Mouse (Mus musculus) intestine, embryonic 16.5 days (tissue): Measurements from ENCODE around the gene Higd1a. TPM values are rescaled to one million over a fixed set of nuclear protein-coding genes. Genes with fewer than 3 reads are reported as not detected.

Experiments used
- ATAC-seq: fragments of 200-750 bp; cut with Nextera tagmentation; 2 replicates; pipeline ENCODE4 v1.8.0; 2017; ENCODE audit warnings: moderate TSS enrichment, moderate library complexity
- H3K27ac ChIP-seq: fragments of 300-500 bp; sonication (generic); 2 replicates; pipeline ENCODE4 v1.5.1; 2014; ENCODE audit warnings: mild to moderate bottlenecking, low read length
- H3K27me3 ChIP-seq: fragments of 300-500 bp; sonication (generic); replicated peaks from 2 replicates; pipeline ENCODE4 v1.6.1; 2014; ENCODE audit warnings: low read length, control low read depth, mixed read lengths; ENCODE audit not compliant: control insufficient read depth, insufficient read depth
- H3K36me3 ChIP-seq: fragments of 300-500 bp; sonication (generic); 2 replicates; pipeline ENCODE4 v1.6.1; 2014; ENCODE audit warnings: low read length, control low read depth; ENCODE audit not compliant: control insufficient read depth, insufficient read depth
- H3K4me1 ChIP-seq: fragments of 300-500 bp; sonication (generic); 2 replicates; pipeline ENCODE4 v1.6.1; 2014; ENCODE audit warnings: low read length, control low read depth, mixed read lengths; ENCODE audit not compliant: control insufficient read depth, insufficient read depth
- H3K4me2 ChIP-seq: fragments of 300-500 bp; sonication (generic); 2 replicates; pipeline ENCODE4 v1.6.1; 2014; ENCODE audit warnings: low read depth, low read length, control low read depth
- H3K4me3 ChIP-seq: fragments of 300-500 bp; sonication (generic); 2 replicates; pipeline ENCODE4 v1.5.1; 2014; ENCODE audit warnings: mild to moderate bottlenecking, low read length
- H3K9ac ChIP-seq: fragments of 300-500 bp; sonication (generic); 2 replicates; pipeline ENCODE4 v1.6.1; 2014; ENCODE audit warnings: low read depth, low read length
- H3K9me3 ChIP-seq: fragments of 300-500 bp; sonication (generic); 2 replicates; pipeline ENCODE4 v1.6.1; 2016; ENCODE audit warnings: low read length, control low read depth; ENCODE audit not compliant: control insufficient read depth
- WGBS: fragments of 180-500 bp; shearing (Covaris S2); extraction: QIAGEN DNeasy Blood & Tissue Kit; methylation state at CpG from one replicate; pipeline ENCODE4 v1.1.7; 2014; 5-methylcytosine and 5-hydroxymethylcytosine counted together
- polyA plus RNA-seq: library from polyadenylated mRNA; unstranded; fragments of >200 nt; fragmentation: Nextera tagmentation; extraction: Ambion mirVana; gene quantifications from 2 replicates; pipeline ENCODE4 v1.2.1, GENCODE M21; 2015

The Higd1a gene
- polyA plus RNA-seq = 149 and 162 TPM in 2 replicates

- no peaks in the 10 kb centered on the region for H3K9me3 ChIP-seq
- peak within 1 kb of the TSS; percentile 82 for H3K4me2 ChIP-seq
- 7% methylated on average over 6 of the region's 6 CpGs for WGBS
- ATAC-seq = no peak
- H3K4me3 ChIP-seq = peak within 1 kb of the TSS; percentile 93
- H3K9ac ChIP-seq = peak within 1 kb of the TSS; percentile 90
- no peaks in the 10 kb centered on the region for H3K27me3 ChIP-seq
- peak within 1 kb of the TSS; percentile 99 for H3K27ac ChIP-seq
- no peaks in the 10 kb centered on the region for H3K36me3 ChIP-seq
- 0 out of 2 replicates have a peak, but pooled peaks cover 5% of the 10 kb centered on the region for H3K4me1 ChIP-seq
Observed at GRCm38 (mm10) chr9:121858153-121858488, at the start of gene Higd1a. Gene Higd1a (minus strand): TSS chr9:121858362.

GRCm38 (mm10) chr9:121907356-121908070, 49.4 kb upstream of the Higd1a start:
- ATAC-seq = no peak
- Histone ChIP-seq H3K4me3 (no peak overlapping the region), H3K27me3 (no peaks in the 10 kb centered on the region), H3K4me1 (no peaks in the 10 kb centered on the region), H3K36me3 (no peaks in the 10 kb centered on the region), H3K9ac (no peak overlapping the region), H3K9me3 (no peaks in the 10 kb centered on the region), H3K27ac (no peak overlapping the region), H3K4me2 (no peak overlapping the region)
- 76% methylated on average over 10 of the region's 10 CpGs for WGBS

GRCm38 (mm10) chr9:121906456-121906855, 48.3 kb upstream of the Higd1a start:
- 84% methylated on average over 5 of the region's 5 CpGs for WGBS
- H3K9ac ChIP-seq = no peak overlapping the region
- no peak overlapping the region for H3K27ac ChIP-seq

GRCm38 (mm10) chr9:121905556-121906185, 47.5 kb upstream of the Higd1a start:
- Histone ChIP-seq H3K4me2 (no peak overlapping the region), H3K9me3 (no peaks in the 10 kb centered on the region), H3K4me3 (no peak overlapping the region), H3K27me3 (no peaks in the 10 kb centered on the region), H3K9ac (no peak overlapping the region), H3K27ac (no peak overlapping the region), H3K4me1 (no peaks in the 10 kb centered on the region), H3K36me3 (no peaks in the 10 kb centered on the region)
- ATAC-seq = no peak
- 78% methylated on average over 4 of the region's 4 CpGs for WGBS

More at GRCm38 (mm10) chr9:121906456-121906855, 48.3 kb upstream of the Higd1a start:
- Histone ChIP-seq H3K36me3 (no peaks in the 10 kb centered on the region), H3K4me2 (no peak overlapping the region), H3K27me3 (no peaks in the 10 kb centered on the region), H3K4me1 (no peaks in the 10 kb centered on the region), H3K9me3 (no peaks in the 10 kb centered on the region), H3K4me3 (no peak overlapping the region)
- ATAC-seq = no peak

- no peak overlapping the region for H3K27ac ChIP-seq
Observed at GRCm38 (mm10) chr9:121904946-121905345, 46.8 kb upstream of the Higd1a start.

GRCm38 (mm10) chr9:121904319-121904718, 46.2 kb upstream of the Higd1a start:
- Histone ChIP-seq H3K9me3 (no peaks in the 10 kb centered on the region), H3K9ac (no peak overlapping the region), H3K4me1 (no peaks in the 10 kb centered on the region), H3K27ac (no peak overlapping the region), H3K36me3 (no peaks in the 10 kb centered on the region), H3K4me2 (no peak overlapping the region), H3K4me3 (no peak overlapping the region), H3K27me3 (no peaks in the 10 kb centered on the region)
- no peak for ATAC-seq
- WGBS = 81% methylated on average over 4 of the region's 4 CpGs

More at GRCm38 (mm10) chr9:121904946-121905345, 46.8 kb upstream of the Higd1a start:
- Histone ChIP-seq H3K4me1 (no peaks in the 10 kb centered on the region), H3K9me3 (no peaks in the 10 kb centered on the region), H3K27me3 (no peaks in the 10 kb centered on the region), H3K9ac (no peak overlapping the region), H3K4me3 (no peak overlapping the region), H3K36me3 (no peaks in the 10 kb centered on the region), H3K4me2 (no peak overlapping the region)
- WGBS = 92% methylated on average over 7 of the region's 7 CpGs
- ATAC-seq = no peak

GRCm38 (mm10) chr9:121903476-121904305, 45.5 kb upstream of the Higd1a start:
- Histone ChIP-seq H3K36me3 (no peaks in the 10 kb centered on the region), H3K27ac (no peak overlapping the region), H3K9me3 (no peaks in the 10 kb centered on the region), H3K27me3 (no peaks in the 10 kb centered on the region), H3K9ac (no peak overlapping the region), H3K4me2 (no peak overlapping the region), H3K4me3 (no peak overlapping the region), H3K4me1 (no peaks in the 10 kb centered on the region)
- 70% methylated on average over 8 of the region's 8 CpGs for WGBS
- no peak for ATAC-seq

GRCm38 (mm10) chr9:121901710-121902700, 43.8 kb upstream of the Higd1a start:
- no peak for ATAC-seq

More at GRCm38 (mm10) chr9:121901710-121902700, 43.8 kb upstream of the Higd1a start:
- H3K27me3 ChIP-seq = no peaks in the 10 kb centered on the region
- peaks cover 3% of the 10 kb centered on the region; the same call in 1 of the 2 replicates for H3K4me1 ChIP-seq
- H3K36me3 ChIP-seq = no peaks in the 10 kb centered on the region
- H3K4me2 ChIP-seq = no peak overlapping the region
- H3K9ac ChIP-seq = no peak overlapping the region
- no peak overlapping the region for H3K4me3 ChIP-seq
- H3K9me3 ChIP-seq = no peaks in the 10 kb centered on the region
- H3K27ac ChIP-seq = no peak overlapping the region
- 66% methylated on average over 5 of the region's 5 CpGs for WGBS
